Mouse (Mus musculus) megakaryocyte progenitor cell, adult 5-6 weeks (primary cell): ENCODE measurements at regions not wholly inside any gene's neighbourhood (a gene's known extent, or its start where the extent isn't known, plus 50 kb on each side); places are given as distances from the start of the nearest gene placed in this dataset.

Experiments
- ATAC-seq: replicated peaks from 2 replicates; pipeline ENCODE4 v1.8.0; 2016; ENCODE audit warnings: mild to moderate bottlenecking, moderate TSS enrichment, inconsistent platforms; ENCODE audit not compliant: poor library complexity

DNA sequence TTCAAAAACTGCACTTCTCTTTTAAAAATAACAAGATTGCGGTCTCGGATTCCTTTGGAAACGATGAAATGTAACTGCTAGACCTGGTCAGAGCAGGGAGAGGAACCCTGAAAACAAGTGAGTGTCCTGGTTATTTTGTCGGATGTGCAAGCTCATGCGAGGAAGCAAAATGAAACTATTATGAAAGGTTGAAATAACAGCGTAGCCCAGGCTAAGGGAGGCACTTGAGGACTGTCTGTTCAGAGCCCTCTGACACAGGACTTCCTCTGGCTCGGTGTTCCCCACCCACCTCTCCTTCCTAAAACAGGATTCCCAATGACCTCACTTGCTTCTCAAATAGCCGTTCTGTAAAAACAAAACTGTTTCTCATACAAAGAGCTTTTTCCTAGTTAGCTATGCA, 51.3 kb upstream of the S1pr1 start:
- ATAC-seq = peak; percentile 37

- ATAC-seq = no peak
These were observed 53.4 kb upstream of the S1pr1 start for GRCm38 (mm10) chr3:115768290-115768689.

- 0 out of 2 replicates have a peak, but pooled peaks have one; percentile 26 for ATAC-seq
These were observed 54.1 kb upstream of the S1pr1 start for GRCm38 (mm10) chr3:115768761-115769530.

DNA sequence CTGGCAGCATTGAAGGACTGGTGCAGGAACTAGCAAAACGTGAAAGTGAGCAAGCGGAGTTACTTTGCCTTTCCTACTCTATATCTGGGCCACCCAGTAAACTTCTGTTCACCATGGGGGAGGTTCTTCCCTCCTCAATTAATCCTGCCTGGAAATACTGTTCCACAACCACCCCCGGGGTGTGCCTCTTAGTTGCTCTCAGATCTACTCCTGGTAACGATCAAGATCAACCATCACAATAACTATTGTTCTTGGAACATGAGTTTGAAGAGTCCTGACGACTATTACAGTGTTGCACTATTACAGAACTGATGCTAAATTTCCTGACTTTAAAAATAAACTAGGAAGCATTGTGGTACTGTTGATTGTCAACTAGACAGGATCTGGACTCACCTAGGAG, 57.8 kb upstream of the S1pr1 start:
- no peak for ATAC-seq

GRCm38 (mm10) chr3:115774321-115774720, 59.4 kb upstream of the S1pr1 start:
- peak; percentile 52; the same call in 1 of the 2 replicates for ATAC-seq

GRCm38 (mm10) chr3:115774723-115775122, 59.9 kb upstream of the S1pr1 start:
- ATAC-seq = no peak

DNA sequence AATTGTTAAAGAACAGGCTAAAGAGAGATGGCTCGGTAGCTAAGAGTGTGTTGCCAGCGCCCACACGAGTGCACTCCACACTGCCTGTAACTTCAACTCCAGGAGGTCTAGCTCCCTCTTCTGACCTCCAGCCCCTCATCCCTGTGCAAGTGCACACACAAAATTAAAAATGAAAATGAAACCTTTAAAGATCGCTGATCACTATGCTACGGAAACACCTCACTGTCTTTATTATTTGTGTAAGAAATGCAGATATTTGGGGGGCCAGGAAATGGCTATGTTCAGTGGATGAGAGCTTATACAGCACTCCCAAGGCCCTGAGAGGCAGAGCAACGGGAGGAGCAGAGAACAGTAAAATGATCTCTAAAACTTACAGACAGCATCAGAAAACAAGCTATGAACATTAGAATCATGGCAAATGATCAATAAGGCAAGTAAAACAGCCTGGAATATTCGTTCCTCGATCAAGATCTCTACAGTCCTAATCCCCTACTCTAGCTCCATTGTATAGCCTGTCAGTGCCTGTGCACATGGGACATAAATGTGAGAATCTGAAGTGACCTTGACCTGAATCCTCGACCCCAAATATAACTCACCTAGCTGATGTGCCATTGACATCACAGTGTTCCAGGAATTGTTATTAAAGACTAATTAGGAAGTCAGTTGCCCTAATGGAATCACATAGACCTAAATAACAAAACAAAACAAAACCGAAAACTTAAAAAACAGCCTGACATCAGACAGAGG, 64.4 kb upstream of the S1pr1 start:
- ATAC-seq = no peak

GRCm38 (mm10) chr3:115779906-115780305, 65.0 kb upstream of the S1pr1 start:
- no peak for ATAC-seq

- no peak for ATAC-seq
These were observed 67.9 kb upstream of the S1pr1 start for GRCm38 (mm10) chr3:115782726-115783125.

GRCm38 (mm10) chr3:115787360-115787759, 72.5 kb upstream of the S1pr1 start:
- no peak for ATAC-seq

- ATAC-seq = no peak
These were observed 73.7 kb upstream of the S1pr1 start for GRCm38 (mm10) chr3:115788525-115788924.

DNA sequence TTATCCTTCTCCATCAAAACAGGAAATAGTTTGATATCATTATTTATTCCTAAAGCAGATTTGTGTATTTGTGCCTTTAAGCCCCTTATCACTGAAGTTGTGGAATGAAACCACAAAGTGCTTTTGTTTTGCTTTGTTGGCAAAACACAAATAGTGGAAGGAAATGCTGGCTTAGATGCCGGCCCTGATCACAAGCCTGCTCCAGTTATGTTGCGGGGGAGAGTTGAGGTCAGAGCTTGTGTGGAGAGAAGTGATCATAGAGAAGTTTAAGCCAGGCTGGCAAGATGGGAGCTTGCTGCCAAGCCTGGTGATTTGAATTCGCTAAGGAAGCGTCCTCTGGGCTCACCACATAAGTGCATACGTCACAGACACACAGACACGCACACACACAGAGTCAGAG, 74.2 kb upstream of the S1pr1 start:
- no peak; the same call in 1 of the 2 replicates for ATAC-seq

GRCm38 (mm10) chr3:115792606-115793005, 77.7 kb upstream of the S1pr1 start:
- peak; percentile 68 for ATAC-seq

- ATAC-seq = peak; percentile 72
These were observed 78.6 kb upstream of the S1pr1 start for GRCm38 (mm10) chr3:115793344-115794059.

DNA sequence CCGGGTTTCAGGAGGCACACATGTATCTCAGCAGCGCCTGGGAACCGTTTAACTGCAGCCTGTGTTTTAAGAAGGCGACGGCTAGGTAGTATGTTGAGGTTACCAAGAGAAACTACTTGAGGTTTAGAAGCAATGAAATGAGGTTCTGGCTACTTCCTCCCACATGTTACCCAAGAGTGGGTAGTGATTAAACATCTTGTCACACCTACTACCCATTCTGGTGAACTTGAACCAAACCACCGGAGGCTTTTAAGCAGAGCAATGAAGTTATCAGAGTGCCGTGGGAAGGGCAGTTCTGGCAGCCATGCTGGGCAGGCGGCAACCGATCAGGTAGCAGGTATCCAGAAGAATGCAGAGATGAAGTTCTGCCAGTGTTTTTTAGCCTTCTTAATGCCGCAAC, 84.5 kb upstream of the S1pr1 start:
- ATAC-seq = peak; percentile 75

GRCm38 (mm10) chr3:115799981-115800380, 85.1 kb upstream of the S1pr1 start:
- no peak for ATAC-seq

DNA sequence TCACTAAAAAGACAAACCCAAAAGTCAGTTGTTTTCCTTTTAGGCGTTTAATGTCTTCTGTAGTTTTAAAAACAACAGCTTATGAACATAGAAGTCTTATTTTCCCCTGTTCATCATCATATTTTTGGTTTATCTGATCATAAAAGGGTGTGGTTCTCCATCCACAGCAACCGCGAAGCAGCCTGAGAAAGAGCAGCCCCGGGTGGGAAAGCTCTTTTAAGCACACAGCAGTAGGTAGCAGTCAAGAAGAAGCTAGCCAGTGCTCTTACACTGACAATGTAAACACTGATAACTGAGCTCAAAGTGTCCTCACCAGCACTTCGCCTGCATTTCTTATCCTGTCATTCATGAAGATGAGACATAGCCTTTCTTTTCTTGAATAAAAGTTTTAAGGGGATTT, 86.0 kb upstream of the S1pr1 start:
- peak; percentile 33 for ATAC-seq

- peak; percentile 23; the same call in 1 of the 2 replicates for ATAC-seq
These were observed 85.9 kb upstream of the Dph5 start for GRCm38 (mm10) chr3:115801581-115802200.

GRCm38 (mm10) chr3:115804616-115805015, 83.0 kb upstream of the Dph5 start:
- ATAC-seq = no peak

GRCm38 (mm10) chr3:115807032-115807431, 80.6 kb upstream of the Dph5 start:
- ATAC-seq = no peak

DNA sequence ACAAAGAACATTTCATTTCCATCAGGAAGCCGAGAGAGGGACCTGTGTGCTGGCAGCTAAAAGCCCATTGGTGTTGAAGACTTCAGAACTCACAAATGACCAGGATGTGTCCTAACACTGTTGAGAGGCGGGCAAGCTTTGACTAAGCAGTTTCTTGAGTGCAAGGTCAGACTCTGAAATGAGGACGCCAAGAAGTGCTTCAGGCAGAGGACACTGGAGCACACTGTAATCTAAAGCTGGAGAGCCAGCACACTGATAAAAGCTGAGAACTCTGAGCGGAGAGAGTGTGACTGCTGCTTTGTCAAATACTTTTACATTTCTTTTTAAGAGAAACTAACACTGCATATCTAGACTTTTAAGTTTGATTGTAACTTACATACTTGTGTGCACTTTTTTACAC, 72.5 kb upstream of the Dph5 start:
- peak; percentile 30 for ATAC-seq
